Mouse (Mus musculus): ENCODE measurements around the gene Mlycd.

DNA sequence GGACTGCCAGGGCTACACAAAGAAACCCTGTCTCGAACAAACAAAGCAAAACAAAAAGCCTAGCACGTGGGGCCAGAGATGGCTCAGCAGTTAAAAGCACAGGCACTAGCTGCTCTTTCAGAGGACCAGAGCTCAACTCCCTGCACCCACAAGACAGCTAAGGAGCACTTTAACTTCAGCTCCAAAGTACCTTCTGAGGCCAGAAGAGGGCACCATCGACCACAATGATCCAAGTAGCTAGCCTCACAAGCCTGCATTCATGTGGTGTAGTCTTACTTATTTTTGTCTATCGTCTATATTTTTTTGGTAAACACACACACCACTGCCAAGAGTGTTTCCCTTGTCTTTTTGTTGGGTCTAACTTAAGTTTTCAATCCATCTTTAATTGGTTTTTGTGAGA lies 14.1 kb upstream of the Mlycd start:
- no peak for TF ChIP-seq CTCF (IDR thresholded peaks at IDR 0.05; ENCODE audit: insufficient read depth, low read depth, low read length)
- no peak for TF ChIP-seq POLR2A (IDR thresholded peaks at IDR 0.05; ENCODE audit: insufficient read depth, low read depth, low read length)
